In the genomic region with DNA sequence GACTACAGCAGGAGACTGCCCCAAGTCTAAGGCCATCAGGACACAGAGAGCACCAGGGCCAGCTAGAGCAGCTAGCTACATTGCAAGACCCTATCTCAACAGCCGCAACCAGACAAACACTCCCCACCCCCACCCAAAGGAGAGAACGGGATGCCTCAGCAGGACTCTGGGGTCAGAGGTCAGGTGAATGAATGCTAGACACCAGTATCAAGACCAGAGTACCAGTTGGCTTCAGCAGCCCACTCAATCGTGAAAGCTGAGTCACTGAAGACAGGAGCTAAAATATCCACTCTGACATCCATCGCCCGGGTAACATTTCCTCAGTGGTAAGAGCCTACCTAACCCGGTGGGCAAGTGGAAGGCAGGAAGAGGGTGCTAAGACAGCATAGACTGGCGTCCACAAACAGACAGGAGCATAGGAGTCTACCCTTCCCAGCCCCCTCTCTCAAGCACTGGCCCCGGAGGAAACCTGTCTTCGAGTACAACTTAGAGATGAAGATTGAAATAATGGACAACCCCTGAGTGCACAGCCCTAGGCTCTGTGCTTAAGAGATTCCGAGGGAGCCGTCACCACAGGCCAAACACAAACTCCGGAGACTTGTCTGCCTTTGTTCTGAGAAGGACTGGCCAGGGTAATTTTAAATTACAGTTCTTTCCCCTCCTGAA, we compare ENCODE assay signal across 9 mouse cellular contexts. TPM values are rescaled to one million over a fixed set of nuclear protein-coding genes. Genes with fewer than 3 reads are reported as not detected.
DNase-seq lines count a peak whose midpoint lies in the region; ATAC-seq and TF ChIP-seq lines count a peak whose summit lies in the region.
"Had no signal": no experiment of that assay in that cellular context is flagged by ENCODE, and none has a peak within 500 bp of the region (broad histone marks: within the 10 kb centered on the region; RNA-seq: fewer than 3 reads in every experiment).

No protein-coding gene starts in this region.

- H3K4me2 ChIP-seq in intestine, postnatal 0 days (replicated peaks; ENCODE audit: low read depth): peak overlapping the region; percentile 97
- peak overlapping the region; percentile 44 for H3K4me2 ChIP-seq in midbrain, embryonic 13.5 days (replicated peaks)

- peak overlapping the region; percentile 98 for H3K27ac ChIP-seq in heart, embryonic 10.5 days
- H3K27ac ChIP-seq in brown adipose tissue, adult 24 weeks (replicated peaks; ENCODE audit: low read depth, low read length): peak overlapping the region; percentile 84
- no peak overlapping the region for H3K27ac ChIP-seq in intestine, postnatal 0 days (ENCODE audit: low read depth, low read length)
- H3K27ac ChIP-seq in midbrain, embryonic 13.5 days: peak overlapping the region; percentile 32; the same call in 1 of the 2 replicates

- H3K4me1 ChIP-seq in heart, embryonic 10.5 days: peaks cover 54% of the 10 kb centered on the region
- peaks cover 8% of the 10 kb centered on the region for H3K4me1 ChIP-seq in brown adipose tissue, adult 24 weeks (ENCODE audit: control insufficient read depth, insufficient read depth, insufficient read length, low read length)
- peaks cover 9% of the 10 kb centered on the region; the same call in 1 of the 2 replicates for H3K4me1 ChIP-seq in intestine, postnatal 0 days (replicated peaks; ENCODE audit: control insufficient read depth, insufficient read depth, low read length)
- H3K4me1 ChIP-seq in midbrain, embryonic 13.5 days (replicated peaks): peaks cover 41% of the 10 kb centered on the region

- WGBS in heart, embryonic 10.5 days: 32% methylated on average over 12 of the region's 12 CpGs
- 62% methylated on average over 12 of the region's 12 CpGs for WGBS in intestine, postnatal 0 days
- 66% methylated on average over 12 of the region's 12 CpGs for whole genome bisulfite sequencing in midbrain, embryonic 13.5 days

- intact Hi-C loops in heart, postnatal 14 days (cut with DNase I): loop anchor here (2.0 to 5.0 kb wide), 2 partner anchors 106 to 168 kb away; no protein-coding TSS in a partner anchor

- H3K36me3 ChIP-seq in heart, embryonic 10.5 days: peaks cover 39% of the 10 kb centered on the region
- H3K36me3 ChIP-seq in intestine, postnatal 0 days (ENCODE audit: control insufficient read depth, insufficient read depth): peaks cover 31% of the 10 kb centered on the region
- H3K36me3 ChIP-seq in midbrain, embryonic 13.5 days: peaks cover 32% of the 10 kb centered on the region

- H3K9ac ChIP-seq in intestine, postnatal 0 days (ENCODE audit: low read depth, low read length): 0 out of 2 replicates have a peak overlapping the region, but pooled peaks have one; percentile 7
- H3K9ac ChIP-seq in midbrain, embryonic 13.5 days (replicated peaks): peak overlapping the region; percentile 25; the same call in 1 of the 2 replicates

- no peak for ATAC-seq in intestine, postnatal 0 days
- ATAC-seq in midbrain, embryonic 13.5 days: no peak

- H3K4me3 ChIP-seq in heart, embryonic 10.5 days: peak overlapping the region; percentile 96
- peak overlapping the region; percentile 69 for H3K4me3 ChIP-seq in brown adipose tissue, adult 24 weeks (ENCODE audit: insufficient read depth, low read depth, low read length)
- peak overlapping the region; percentile 16; the same call in 1 of the 2 replicates for H3K4me3 ChIP-seq in intestine, postnatal 0 days (ENCODE audit: low read depth, low read length)
- peak overlapping the region; percentile 90 for H3K4me3 ChIP-seq in midbrain, embryonic 13.5 days (replicated peaks)

- H3K9me3 ChIP-seq in heart, embryonic 10.5 days: no peaks in the 10 kb centered on the region
- no peaks in the 10 kb centered on the region for H3K9me3 ChIP-seq in intestine, postnatal 0 days (ENCODE audit: control insufficient read depth)
- H3K9me3 ChIP-seq in midbrain, embryonic 13.5 days: no peaks in the 10 kb centered on the region

- DNase-seq in heart, embryonic 10.5 days (ENCODE audit: low spot score): no peak
- no peak for DNase-seq in heart, postnatal 14 days
- no peak for DNase-seq in right cerebral cortex, adult 18-20 months
- no peak for DNase-seq in adrenal gland, postnatal 4 days (ENCODE audit: low spot score in 2 of 2)
- no peak for DNase-seq in urinary bladder, adult 18-20 months (ENCODE audit: low spot score in 2 of 2)
- DNase-seq: cerebellum, adult 9-11 months had no signal

- no peaks in the 10 kb centered on the region for H3K27me3 ChIP-seq in heart, embryonic 10.5 days (ENCODE audit: insufficient read depth, poor library complexity, severe bottlenecking)
- H3K27me3 ChIP-seq in intestine, postnatal 0 days (replicated peaks; ENCODE audit: control insufficient read depth, insufficient read depth, low read length): no peaks in the 10 kb centered on the region
- no peaks in the 10 kb centered on the region for H3K27me3 ChIP-seq in midbrain, embryonic 13.5 days

- no peak for TF ChIP-seq CTCF in intestine, postnatal 0 days (IDR thresholded peaks at IDR 0.05; ENCODE audit: low read depth)

RNA-seq across cellular contexts. Expression of a gene that starts 2.7 kb away (rescaled TPM):
- polyA plus RNA-seq in heart, embryonic 10.5 days (2016; fragmentation: Nextera tagmentation; extraction: Ambion mirVana): 20.9 and 22.0 TPM in 2 replicates
- 10 to 100 TPM; 41.4 to 72.2 TPM for total RNA-seq in heart, postnatal 14 days (2021)
- 9.6 and 39.2 TPM in 2 replicates for polyA plus RNA-seq in brown adipose tissue, adult 24 weeks (2012; ENCODE audit: insufficient read depth, insufficient read length, missing spikeins)
- 2.9 and 3.8 TPM in 2 replicates for polyA plus RNA-seq in intestine, postnatal 0 days (2015; fragmentation: Nextera tagmentation; extraction: Ambion mirVana)
- polyA plus RNA-seq in midbrain, embryonic 13.5 days (2015; fragmentation: Nextera tagmentation; extraction: Ambion mirVana): 16.9 and 17.6 TPM in 2 replicates
- 10 to 100 TPM; 27.1 to 28.0 TPM for total RNA-seq in adrenal gland, postnatal 4 days (2021)

Comparison
In these comparisons a context has a peak if more than half of its experiments do, and no peak if none do; other contexts are left out.
1. H3K4me3 ChIP-seq: peak in every context shown above with its lines; median percentile 96 in heart, embryonic 10.5 days; 90 in midbrain, embryonic 13.5 days; 69 in brown adipose tissue, adult 24 weeks; 16 in intestine, postnatal 0 days.